Mouse (Mus musculus): ENCODE results near the gene Hist1h3g. TPM values are rescaled to one million over a fixed set of nuclear protein-coding genes. Genes with fewer than 3 reads are reported as not detected.

The Hist1h3g gene
- total and polyA plus RNA-seq, 3 experiments = 5.2 to 441 TPM; not detected in 1

DNA sequence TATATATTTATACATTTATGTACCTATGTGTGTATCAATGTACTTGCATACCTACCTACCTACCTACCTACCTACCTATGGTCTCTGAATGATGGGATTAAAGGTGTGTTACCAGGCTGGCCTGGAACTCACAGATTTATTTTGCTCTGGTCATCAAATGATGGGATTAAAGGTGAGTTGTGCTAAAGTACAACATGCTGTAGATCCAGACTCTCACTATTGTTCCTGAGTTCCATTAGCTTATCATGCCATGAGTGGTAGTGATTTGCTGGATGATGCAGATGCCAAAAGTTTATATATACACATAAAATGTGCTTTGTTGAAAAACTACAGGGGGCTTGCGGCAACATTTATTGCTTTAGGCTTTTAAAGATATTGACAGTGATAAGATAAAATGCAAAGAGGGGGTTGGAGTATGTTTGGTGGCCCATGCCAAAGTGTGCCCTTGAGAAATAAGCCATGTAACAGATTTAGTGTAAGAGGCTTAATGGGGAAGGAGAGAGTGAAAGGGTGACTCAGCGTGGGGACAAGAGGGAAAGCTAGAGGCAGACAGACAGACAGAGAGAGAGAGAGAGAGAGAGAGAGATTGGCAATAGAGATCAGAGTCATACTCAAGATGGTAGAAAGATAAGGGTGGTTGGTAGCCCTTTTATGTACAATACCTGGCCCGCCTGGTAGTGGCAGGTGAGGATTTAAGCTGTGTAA lies 1.9 kb downstream of the Hist1h3g start:
- peaks cover 2 to 4% of the 10 kb centered on the region in 2 experiments; a peak in 3 of 4 replicates for H3K4me1 ChIP-seq (ENCODE audit: control insufficient read depth in 1 of 2, insufficient read depth in 2 of 2, low read length in 2 of 2)

DNA sequence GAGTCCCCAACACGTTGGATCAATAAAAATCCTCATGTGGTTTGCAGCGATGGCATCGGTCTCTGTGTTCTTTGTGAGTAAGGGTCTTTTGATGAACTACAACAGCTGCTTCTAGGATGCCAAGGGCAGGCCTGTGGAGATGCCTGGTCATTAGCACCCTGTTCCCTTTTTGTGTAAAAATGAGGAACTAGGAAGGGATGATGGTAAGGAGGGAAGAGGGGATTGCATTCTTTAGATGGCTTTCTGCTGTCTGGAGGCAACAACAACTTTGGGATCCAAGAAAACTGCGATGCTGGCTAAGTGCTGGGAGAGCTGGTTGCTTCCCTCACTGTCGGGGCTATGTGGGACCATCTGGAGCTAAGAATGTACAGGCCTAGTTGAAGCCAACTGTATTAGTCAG lies 3.0 kb downstream of the Hist1h3g start:
- H3K79me2 ChIP-seq (ENCODE audit: control insufficient read depth, insufficient read depth, low read length, poor library complexity) = peaks cover 4% of the 10 kb centered on the region; the same call in 1 of the 2 replicates
- peaks cover 0 to 20% of the 10 kb centered on the region in 2 experiments; a peak in 2 of 4 replicates for H3K36me3 ChIP-seq (ENCODE audit: control insufficient read depth in 1 of 2, insufficient read depth in 2 of 2, low read length in 2 of 2)
- TF ChIP-seq RAD21 (IDR thresholded peaks at IDR 0.05; ENCODE audit: low read depth, low read length) (no peak), ETS1 (IDR thresholded peaks at IDR 0.05; ENCODE audit: low read depth, low read length) (no peak), EP300 (IDR thresholded peaks at IDR 0.05; ENCODE audit: low read depth in 1 of 2, low read length in 2 of 2) (no peak), MAZ (IDR thresholded peaks at IDR 0.05; ENCODE audit: low read depth, low read length) (no peak), TCF12 (IDR thresholded peaks at IDR 0.05; ENCODE audit: low read depth, low read length) (no peak), MYB (IDR thresholded peaks at IDR 0.05; ENCODE audit: low read depth, low read length) (no peak), UBTF (IDR thresholded peaks at IDR 0.05; ENCODE audit: borderline replicate concordance, insufficient read depth, low read depth, low read length) (no peak), USF1 (IDR thresholded peaks at IDR 0.05; ENCODE audit: low read depth, low read length) (no peak), NELFE (IDR thresholded peaks at IDR 0.05; ENCODE audit: low read depth, low read length) (no peak), GATA1 (IDR thresholded peaks at IDR 0.05; ENCODE audit: low read depth, low read length) (no peak), ZMIZ1 (IDR thresholded peaks at IDR 0.05; ENCODE audit: low read depth, low read length) (no peak), CTCF (IDR thresholded peaks at IDR 0.05 in 2 of 3, conservative IDR thresholded peaks at IDR 0.05 in 1 of 3; ENCODE audit: control insufficient read depth in 1 of 3, insufficient read depth in 1 of 3, low read depth in 2 of 3, low read length in 3 of 3, poor library complexity in 1 of 3, severe bottlenecking in 1 of 3) (no peak)
- no peak overlapping the region for H3K9ac ChIP-seq (ENCODE audit: control insufficient read depth, low read depth, low read length, poor library complexity, severe bottlenecking)
- H3K27ac ChIP-seq (ENCODE audit: control insufficient read depth, low read depth, low read length) = no peak overlapping the region
- H3K9me3 ChIP-seq (replicated peaks; ENCODE audit: insufficient read depth, low read length) = no peaks in the 10 kb centered on the region
- peak; percentile 58 for DNase-seq (ENCODE audit: low read depth, low spot score)
- no peak overlapping the region for H3K4me3 ChIP-seq (ENCODE audit: control insufficient read depth in 1 of 2, insufficient read depth in 1 of 2, low read depth in 2 of 2, low read length in 2 of 2)
- H3K27me3 ChIP-seq (ENCODE audit: control insufficient read depth in 1 of 2, insufficient read depth in 2 of 2, low read length in 2 of 2) = no peaks in the 10 kb centered on the region
- H3K4me1 ChIP-seq (ENCODE audit: control insufficient read depth in 1 of 2, insufficient read depth in 2 of 2, low read length in 2 of 2) = peaks cover 2 to 4% of the 10 kb centered on the region in 2 experiments; a peak in 3 of 4 replicates

More for the DNA sequence above, 1.9 kb downstream of the Hist1h3g start:
- Histone ChIP-seq H3K27me3 (ENCODE audit: control insufficient read depth in 1 of 2, insufficient read depth in 2 of 2, low read length in 2 of 2) (no peaks in the 10 kb centered on the region), H3K9me3 (replicated peaks; ENCODE audit: insufficient read depth, low read length) (no peaks in the 10 kb centered on the region), H3K36me3 (ENCODE audit: control insufficient read depth in 1 of 2, insufficient read depth in 2 of 2, low read length in 2 of 2) (peaks cover 0 to 30% of the 10 kb centered on the region in 2 experiments; a peak in 2 of 4 replicates), H3K4me3 (ENCODE audit: control insufficient read depth in 1 of 2, insufficient read depth in 1 of 2, low read depth in 2 of 2, low read length in 2 of 2) (no peak overlapping the region), H3K79me2 (ENCODE audit: control insufficient read depth, insufficient read depth, low read length, poor library complexity) (peaks cover 4% of the 10 kb centered on the region; the same call in 1 of the 2 replicates), H3K9ac (ENCODE audit: control insufficient read depth, low read depth, low read length, poor library complexity, severe bottlenecking) (peak overlapping the region; percentile 16), H3K27ac (ENCODE audit: control insufficient read depth, low read depth, low read length) (no peak overlapping the region; the same call in 1 of the 2 replicates)
- TF ChIP-seq ZNF384 (IDR thresholded peaks at IDR 0.05; ENCODE audit: low read depth, low read length) (no peak), USF1 (IDR thresholded peaks at IDR 0.05; ENCODE audit: low read depth, low read length) (no peak), GABPA (IDR thresholded peaks at IDR 0.05; ENCODE audit: low read depth, low read length) (no peak)
- peak; percentile 61 for DNase-seq (ENCODE audit: low read depth, low spot score)

Measured in MEL (cell line).